Mouse (Mus musculus): ENCODE results near the gene Stip1. TPM values are rescaled to one million over a fixed set of nuclear protein-coding genes. Genes with fewer than 3 reads are reported as not detected.
A peak's percentile ranks its signal among the peaks of the same experiment; 100 is the strongest.

Gene Stip1
- polyA plus RNA-seq, 1 experiment from 2014 or later, result 376 TPM

DNA sequence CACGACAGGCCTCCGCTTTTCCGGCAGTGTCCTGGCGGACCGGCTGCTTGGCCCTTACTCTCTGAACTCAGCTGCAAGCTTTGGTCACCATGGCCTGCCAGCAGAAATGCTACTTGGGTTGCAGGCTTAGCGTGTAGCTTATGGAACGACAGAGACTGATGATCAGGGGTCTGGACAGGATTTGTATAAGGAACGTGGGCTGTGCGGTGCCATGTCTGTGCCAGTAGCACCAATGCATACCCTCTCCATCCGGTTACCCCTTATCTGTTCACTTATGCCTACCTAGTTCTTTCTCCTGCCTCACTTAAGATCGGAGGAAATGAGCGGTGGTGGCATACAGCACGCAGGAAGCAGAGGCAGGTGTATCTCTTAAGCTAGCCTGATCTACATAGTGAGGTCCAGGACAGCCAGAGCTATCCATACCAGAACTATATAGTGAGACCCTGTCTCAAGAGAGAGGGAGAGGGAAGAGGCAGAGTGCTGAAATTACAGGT is 917 bp upstream of the Stip1 start:
- Histone ChIP-seq H3K4me1 (replicated peaks; ENCODE audit: control insufficient read depth, insufficient read depth, low read length) (peaks cover 6% of the 10 kb centered on the region; the same call in 1 of the 2 replicates), H3K9ac (ENCODE audit: low read depth, low read length) (peak overlapping the region; percentile 71), H3K9me3 (ENCODE audit: control insufficient read depth, low read length) (no peaks in the 10 kb centered on the region), H3K36me3 (ENCODE audit: control insufficient read depth, insufficient read depth, low read length) (no peaks in the 10 kb centered on the region), H3K4me2 (replicated peaks; ENCODE audit: low read depth, low read length) (peak overlapping the region; percentile 84), H3K27ac (ENCODE audit: low read depth, low read length) (peak overlapping the region; percentile 89), H3K4me3 (ENCODE audit: low read depth, low read length) (peak overlapping the region; percentile 43), H3K27me3 (ENCODE audit: control insufficient read depth, insufficient read depth, low read length) (no peaks in the 10 kb centered on the region)
- DNase-seq (ENCODE audit: low spot score), result peak; percentile 30
- ATAC-seq (ENCODE audit: low FRiP score), result peak; percentile 1; the same call in 1 of the 2 replicates
- WGBS, result 32% methylated on average over 13 of the region's 13 CpGs

DNA sequence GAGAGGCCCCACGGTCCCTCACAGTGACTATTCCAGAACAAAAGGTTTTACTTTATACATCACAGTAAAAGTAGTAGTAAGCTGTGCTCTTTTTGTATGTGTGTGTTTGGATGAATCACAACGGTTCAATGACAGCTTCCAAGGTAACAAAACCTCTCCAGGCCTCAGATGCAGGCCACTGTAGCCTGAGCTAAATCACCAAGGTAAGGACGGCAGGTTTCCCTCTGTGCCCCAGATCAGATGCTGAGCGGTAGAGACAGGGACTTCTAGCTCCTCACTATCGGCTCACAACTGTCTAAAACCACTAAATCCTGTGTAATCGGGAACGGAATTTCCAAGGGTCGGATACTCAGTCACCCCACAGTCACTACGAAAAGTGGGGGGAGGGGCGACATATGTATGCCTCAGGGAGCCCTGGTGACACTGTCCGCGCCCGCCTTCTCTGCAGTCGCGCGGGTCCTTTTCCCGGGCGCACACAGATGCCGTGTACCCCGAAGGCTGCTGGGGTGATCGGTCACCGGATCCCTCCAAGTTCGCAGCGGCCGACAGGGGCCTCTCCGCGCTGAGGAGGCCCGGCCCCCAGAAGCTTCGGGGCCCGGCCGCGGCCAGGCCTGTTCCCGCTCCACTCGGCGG is 563 bp downstream of the Stip1 start:
- 2% methylated on average over 35 of the region's 35 CpGs for WGBS
- Histone ChIP-seq H3K9ac (ENCODE audit: low read depth, low read length) (peak overlapping the region; percentile 96), H3K9me3 (ENCODE audit: control insufficient read depth, low read length) (no peaks in the 10 kb centered on the region), H3K27me3 (ENCODE audit: control insufficient read depth, insufficient read depth, low read length) (no peaks in the 10 kb centered on the region), H3K36me3 (ENCODE audit: control insufficient read depth, insufficient read depth, low read length) (0 out of 2 replicates have a peak, but pooled peaks cover 4% of the 10 kb centered on the region), H3K4me1 (replicated peaks; ENCODE audit: control insufficient read depth, insufficient read depth, low read length) (peaks cover 6% of the 10 kb centered on the region; the same call in 1 of the 2 replicates), H3K27ac (ENCODE audit: low read depth, low read length) (peak overlapping the region; percentile 87), H3K4me2 (replicated peaks; ENCODE audit: low read depth, low read length) (peak overlapping the region; percentile 74), H3K4me3 (ENCODE audit: low read depth, low read length) (peak overlapping the region; percentile 97)
- DNase-seq (ENCODE audit: low spot score), result peak; percentile 74
- ATAC-seq (ENCODE audit: low FRiP score), result peak; percentile 33; the same call in 1 of the 2 replicates

DNA sequence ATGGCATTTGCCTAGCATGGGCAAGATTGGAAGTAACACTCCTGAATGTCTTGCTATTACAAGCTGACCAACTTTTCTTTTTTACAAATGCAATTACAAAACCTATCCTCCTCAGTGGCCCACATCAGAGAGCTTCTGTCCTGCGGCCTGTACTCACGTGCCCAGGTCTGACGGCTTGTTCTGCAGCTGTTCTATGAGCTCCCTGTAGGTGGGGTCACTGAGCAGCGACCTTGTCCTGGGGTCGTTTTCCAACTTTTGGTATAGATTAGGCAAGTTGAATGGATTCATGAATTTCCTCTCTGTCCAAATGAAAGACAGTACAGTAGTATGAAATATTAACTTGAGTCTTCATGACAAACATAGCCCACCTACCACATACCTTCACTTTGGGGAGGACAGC is 5.8 kb downstream of the Stip1 start:
- no peak for DNase-seq (ENCODE audit: low spot score)
- H3K4me2 ChIP-seq (replicated peaks; ENCODE audit: low read depth, low read length), result no peak overlapping the region
- no peak overlapping the region for H3K4me3 ChIP-seq (ENCODE audit: low read depth, low read length)
- 92% methylated on average over 5 of the region's 5 CpGs for WGBS
- H3K9ac ChIP-seq (ENCODE audit: low read depth, low read length), result no peak overlapping the region
- peaks cover 6% of the 10 kb centered on the region; the same call in 1 of the 2 replicates for H3K4me1 ChIP-seq (replicated peaks; ENCODE audit: control insufficient read depth, insufficient read depth, low read length)
- no peaks in the 10 kb centered on the region for H3K9me3 ChIP-seq (ENCODE audit: control insufficient read depth, low read length)
- H3K27me3 ChIP-seq (ENCODE audit: control insufficient read depth, insufficient read depth, low read length), result no peaks in the 10 kb centered on the region
- no peak overlapping the region for H3K27ac ChIP-seq (ENCODE audit: low read depth, low read length)
- no peak for ATAC-seq (ENCODE audit: low FRiP score)
- peaks cover 22% of the 10 kb centered on the region for H3K36me3 ChIP-seq (ENCODE audit: control insufficient read depth, insufficient read depth, low read length)

DNA sequence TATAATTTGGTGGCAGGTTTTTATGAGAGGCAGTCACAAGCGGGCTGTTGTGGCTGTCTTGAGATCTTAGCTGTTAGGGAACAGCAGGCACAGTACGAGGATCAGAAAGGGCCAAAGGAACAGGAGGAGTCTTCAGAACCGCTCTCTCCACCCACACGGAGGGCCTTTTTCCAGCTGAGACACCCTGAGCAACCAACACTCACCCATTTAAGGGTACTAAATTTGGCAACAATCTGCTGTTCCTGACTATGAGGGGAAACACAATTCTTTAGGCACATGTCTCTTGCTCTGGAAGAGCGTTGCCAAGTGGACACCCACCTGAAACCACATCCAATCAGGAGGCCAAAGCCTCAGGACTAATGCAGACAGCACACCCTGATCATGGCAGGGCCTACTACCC is 10.2 kb downstream of the Stip1 start:
- H3K9me3 ChIP-seq (ENCODE audit: control insufficient read depth, low read length), result no peaks in the 10 kb centered on the region
- no peaks in the 10 kb centered on the region for H3K4me1 ChIP-seq (replicated peaks; ENCODE audit: control insufficient read depth, insufficient read depth, low read length)
- no peak overlapping the region for H3K9ac ChIP-seq (ENCODE audit: low read depth, low read length)
- no peaks in the 10 kb centered on the region for H3K27me3 ChIP-seq (ENCODE audit: control insufficient read depth, insufficient read depth, low read length)
- peaks cover 23% of the 10 kb centered on the region for H3K36me3 ChIP-seq (ENCODE audit: control insufficient read depth, insufficient read depth, low read length)
- H3K4me3 ChIP-seq (ENCODE audit: low read depth, low read length), result no peak overlapping the region
- DNase-seq (ENCODE audit: low spot score) (no peak), ATAC-seq (ENCODE audit: low FRiP score) (no peak)
- H3K27ac ChIP-seq (ENCODE audit: low read depth, low read length), result no peak overlapping the region
- 95% methylated on average over 5 of the region's 5 CpGs for WGBS
- no peak overlapping the region for H3K4me2 ChIP-seq (replicated peaks; ENCODE audit: low read depth, low read length)

DNA sequence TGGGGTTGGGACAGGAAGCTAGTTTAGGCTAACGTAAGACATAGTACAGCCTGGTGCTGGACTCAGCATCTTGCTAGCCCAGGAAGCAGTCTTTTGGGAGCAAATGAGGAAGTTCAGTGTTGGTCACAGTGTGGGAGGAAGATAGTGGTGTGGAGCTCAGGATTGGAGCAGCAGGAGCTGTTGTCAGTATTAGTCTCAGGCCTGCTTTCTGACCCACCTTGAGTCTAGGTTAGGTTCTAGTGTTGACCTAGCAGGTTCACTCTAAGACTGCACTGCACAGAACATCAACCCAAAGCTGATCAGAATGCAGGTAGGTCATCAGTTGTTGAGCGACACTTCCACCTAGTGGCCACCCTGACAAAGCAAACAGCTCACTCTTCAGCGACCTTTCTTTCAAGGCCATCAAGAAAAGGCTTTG is 19.5 kb downstream of the Stip1 start:
- no peaks in the 10 kb centered on the region for H3K4me1 ChIP-seq (replicated peaks; ENCODE audit: control insufficient read depth, insufficient read depth, low read length)
- WGBS, result 53% methylated on average over 3 of the region's 3 CpGs
- H3K27me3 ChIP-seq (ENCODE audit: control insufficient read depth, insufficient read depth, low read length), result no peaks in the 10 kb centered on the region
- no peaks in the 10 kb centered on the region for H3K9me3 ChIP-seq (ENCODE audit: control insufficient read depth, low read length)
- no peak overlapping the region for H3K4me2 ChIP-seq (replicated peaks; ENCODE audit: low read depth, low read length)
- ATAC-seq (ENCODE audit: low FRiP score) (no peak), DNase-seq (ENCODE audit: low spot score) (peak; percentile 57)
- no peak overlapping the region for H3K4me3 ChIP-seq (ENCODE audit: low read depth, low read length)
- no peak overlapping the region for H3K9ac ChIP-seq (ENCODE audit: low read depth, low read length)
- H3K27ac ChIP-seq (ENCODE audit: low read depth, low read length), result no peak overlapping the region
- H3K36me3 ChIP-seq (ENCODE audit: control insufficient read depth, insufficient read depth, low read length), result peaks cover 16% of the 10 kb centered on the region; the same call in 1 of the 2 replicates

DNA sequence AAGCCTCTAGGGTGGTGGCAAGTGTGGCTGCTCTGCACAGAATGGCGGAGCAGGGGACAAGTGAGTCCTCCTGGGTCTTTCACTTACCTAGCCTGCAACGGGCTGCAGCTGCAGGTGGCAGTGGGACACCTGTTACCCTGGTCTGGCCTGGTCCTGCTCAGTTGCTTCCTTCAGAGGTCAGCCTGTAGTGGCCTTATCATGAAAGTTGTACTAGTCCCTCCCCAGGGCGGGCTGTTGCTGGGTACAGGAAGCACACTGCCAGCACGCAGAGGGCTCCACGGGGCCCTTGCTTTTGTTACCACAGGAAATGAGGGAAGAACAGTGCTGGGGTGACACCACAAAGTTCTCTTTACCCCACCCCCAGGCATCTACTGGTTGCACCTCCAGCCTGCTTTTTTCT is 20.6 kb downstream of the Stip1 start, which contains the start of gene Fermt3:
Gene Fermt3 (minus strand): TSS at position 279 of the 400 bp plus-strand sequence.
- H3K27me3 ChIP-seq (ENCODE audit: control insufficient read depth, insufficient read depth, low read length), result no peaks in the 10 kb centered on the region
- no peaks in the 10 kb centered on the region for H3K4me1 ChIP-seq (replicated peaks; ENCODE audit: control insufficient read depth, insufficient read depth, low read length)
- H3K36me3 ChIP-seq (ENCODE audit: control insufficient read depth, insufficient read depth, low read length), result peaks cover 16% of the 10 kb centered on the region; the same call in 1 of the 2 replicates
- H3K4me3 ChIP-seq (ENCODE audit: low read depth, low read length), result no peak within 1 kb of the TSS
- ATAC-seq (ENCODE audit: low FRiP score), result no peak
- H3K9me3 ChIP-seq (ENCODE audit: control insufficient read depth, low read length), result no peaks in the 10 kb centered on the region
- no peak within 1 kb of the TSS for H3K4me2 ChIP-seq (replicated peaks; ENCODE audit: low read depth, low read length)
- DNase-seq (ENCODE audit: low spot score), result no peak
- WGBS, result 87% methylated on average over 5 of the region's 5 CpGs
- no peak within 1 kb of the TSS for H3K27ac ChIP-seq (ENCODE audit: low read depth, low read length)
- no peak within 1 kb of the TSS for H3K9ac ChIP-seq (ENCODE audit: low read depth, low read length)

DNA sequence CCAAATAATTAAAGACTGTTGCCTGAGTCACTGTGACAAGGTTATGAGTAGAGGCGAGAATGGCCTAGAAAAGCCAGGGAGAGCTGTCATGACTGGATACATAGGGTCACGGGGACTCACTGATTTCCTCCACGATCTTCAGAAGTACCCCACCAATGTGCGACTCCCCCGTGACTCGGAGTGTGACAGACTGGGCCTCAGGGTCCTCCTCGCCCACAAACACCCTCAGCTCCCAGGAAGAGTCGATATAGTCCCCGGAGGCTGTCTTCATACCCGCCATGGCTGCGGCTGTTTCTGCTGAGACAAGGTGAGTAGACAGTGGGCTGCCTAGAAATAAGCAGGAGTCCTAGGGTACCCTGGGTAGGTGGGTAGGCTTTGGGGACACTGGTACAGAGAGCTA is 21.2 kb downstream of the Stip1 start:
- H3K27me3 ChIP-seq (ENCODE audit: control insufficient read depth, insufficient read depth, low read length), result no peaks in the 10 kb centered on the region
- 93% methylated on average over 11 of the region's 11 CpGs for WGBS
- peaks cover 16% of the 10 kb centered on the region; the same call in 1 of the 2 replicates for H3K36me3 ChIP-seq (ENCODE audit: control insufficient read depth, insufficient read depth, low read length)
- H3K4me2 ChIP-seq (replicated peaks; ENCODE audit: low read depth, low read length), result no peak overlapping the region
- no peaks in the 10 kb centered on the region for H3K9me3 ChIP-seq (ENCODE audit: control insufficient read depth, low read length)
- H3K4me3 ChIP-seq (ENCODE audit: low read depth, low read length), result no peak overlapping the region
- no peaks in the 10 kb centered on the region for H3K4me1 ChIP-seq (replicated peaks; ENCODE audit: control insufficient read depth, insufficient read depth, low read length)
- no peak overlapping the region for H3K9ac ChIP-seq (ENCODE audit: low read depth, low read length)
- ATAC-seq (ENCODE audit: low FRiP score), result no peak
- H3K27ac ChIP-seq (ENCODE audit: low read depth, low read length), result no peak overlapping the region
- no peak for DNase-seq (ENCODE audit: low spot score)

DNA sequence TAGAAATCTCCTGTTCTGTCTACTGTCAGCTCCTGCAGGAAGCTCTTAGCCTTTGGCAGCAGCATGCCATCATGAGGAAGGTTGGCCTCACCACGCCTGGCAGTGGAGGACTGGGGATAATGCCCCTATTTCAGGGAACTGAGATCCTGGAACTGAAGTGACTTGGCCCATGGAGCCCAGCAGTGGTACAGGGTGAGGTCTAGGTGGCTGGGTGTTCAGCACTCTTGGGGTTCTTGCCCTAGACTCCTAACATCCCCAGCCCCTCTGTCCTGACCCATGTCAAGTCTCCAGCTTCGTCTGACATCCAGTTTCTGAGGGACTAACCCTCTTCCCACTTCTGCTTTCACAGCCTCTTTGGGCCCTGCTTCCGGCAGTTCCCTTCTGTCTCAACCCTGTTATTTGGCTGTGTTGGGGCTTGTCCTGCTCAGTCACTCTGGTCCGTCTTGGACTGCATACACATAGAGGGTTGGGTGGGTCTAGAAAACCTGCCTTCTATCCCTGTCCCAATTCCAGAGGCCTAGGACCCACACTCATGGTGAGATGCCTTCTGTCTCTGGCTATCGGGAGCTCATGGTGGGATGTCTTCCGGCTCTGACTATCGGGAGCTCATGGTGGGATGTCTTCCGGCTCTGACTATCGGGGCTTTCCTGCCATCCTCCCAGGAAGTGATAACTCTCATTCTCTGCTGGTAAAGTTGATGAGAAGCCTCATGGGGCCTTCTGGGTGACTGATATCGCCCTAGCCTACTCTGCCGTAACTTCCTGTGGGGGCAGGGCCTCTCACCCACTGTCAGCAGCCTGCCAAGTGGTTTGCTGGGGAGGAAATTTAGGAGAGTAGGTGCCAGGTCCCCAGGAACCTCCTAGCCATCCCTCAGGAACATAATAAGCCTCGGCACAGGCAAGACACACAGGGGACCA is 22.0 kb downstream of the Stip1 start:
- DNase-seq (ENCODE audit: low spot score), result no peak
- ATAC-seq (ENCODE audit: low FRiP score), result no peak
- H3K9me3 ChIP-seq (ENCODE audit: control insufficient read depth, low read length), result no peaks in the 10 kb centered on the region
- no peak overlapping the region for H3K27ac ChIP-seq (ENCODE audit: low read depth, low read length)
- no peaks in the 10 kb centered on the region for H3K4me1 ChIP-seq (replicated peaks; ENCODE audit: control insufficient read depth, insufficient read depth, low read length)
- H3K4me2 ChIP-seq (replicated peaks; ENCODE audit: low read depth, low read length), result no peak overlapping the region
- H3K36me3 ChIP-seq (ENCODE audit: control insufficient read depth, insufficient read depth, low read length), result peaks cover 11% of the 10 kb centered on the region; the same call in 1 of the 2 replicates
- WGBS, result 89% methylated on average over 12 of the region's 12 CpGs
- no peaks in the 10 kb centered on the region for H3K27me3 ChIP-seq (ENCODE audit: control insufficient read depth, insufficient read depth, low read length)
- no peak overlapping the region for H3K9ac ChIP-seq (ENCODE audit: low read depth, low read length)
- no peak overlapping the region for H3K4me3 ChIP-seq (ENCODE audit: low read depth, low read length)

All from hindbrain, embryonic 11.5 days (tissue).